Mouse (Mus musculus): ENCODE data around the gene Fam168a. TPM values are rescaled to one million over a fixed set of nuclear protein-coding genes. Genes with fewer than 3 reads are reported as not detected.

Gene Fam168a
- total and polyA plus RNA-seq, 3 experiments: 3.1 to 19.2 TPM; not detected in 1

DNA sequence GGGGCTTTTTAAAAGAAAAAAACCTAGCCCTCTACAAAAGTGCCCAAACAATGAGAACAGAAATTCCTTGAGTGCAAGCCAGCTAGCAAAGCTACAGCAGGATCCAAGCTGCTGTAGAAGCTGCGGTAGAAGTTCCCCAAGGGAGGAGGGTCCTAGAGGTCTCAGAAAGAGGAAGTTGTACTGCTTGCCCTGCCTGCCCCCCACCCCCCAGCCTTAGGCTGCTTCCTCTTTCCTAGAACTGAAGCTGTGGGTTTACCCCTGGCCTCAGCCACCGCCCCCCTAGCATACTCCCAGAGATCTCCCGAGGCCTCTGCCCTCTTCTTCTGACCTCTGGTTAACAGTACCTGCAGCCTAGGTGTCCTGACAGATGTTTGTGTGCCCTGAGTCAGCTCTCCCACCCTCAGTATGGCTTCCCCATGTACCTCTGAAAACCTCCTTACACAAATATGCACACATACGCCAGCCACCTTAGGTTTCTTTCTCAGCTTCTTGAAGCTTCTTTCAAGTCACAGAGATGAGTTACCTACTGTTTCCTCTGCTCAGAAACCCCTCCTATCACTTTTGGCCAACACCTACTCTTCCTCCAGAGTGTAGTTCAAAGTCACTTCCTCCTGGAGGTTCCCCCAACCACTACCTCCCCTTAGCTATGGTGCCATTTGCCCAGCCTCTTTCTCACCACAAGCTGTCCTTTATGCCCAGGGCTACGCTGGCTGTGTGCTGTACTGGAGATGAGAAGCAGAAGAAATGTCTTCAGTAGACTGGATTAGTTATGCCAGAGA is 149.5 kb downstream of the Fam168a start (continued):
- TF ChIP-seq JUND (IDR thresholded peaks at IDR 0.05; ENCODE audit: low read depth, low read length): no peak
- TF ChIP-seq USF1 (IDR thresholded peaks at IDR 0.05; ENCODE audit: low read depth, low read length): no peak
- TF ChIP-seq SIN3A (IDR thresholded peaks at IDR 0.05; ENCODE audit: low read length): no peak; the same call in 1 of the 2 replicates
- TF ChIP-seq GABPA (IDR thresholded peaks at IDR 0.05; ENCODE audit: low read depth, low read length): no peak

DNA sequence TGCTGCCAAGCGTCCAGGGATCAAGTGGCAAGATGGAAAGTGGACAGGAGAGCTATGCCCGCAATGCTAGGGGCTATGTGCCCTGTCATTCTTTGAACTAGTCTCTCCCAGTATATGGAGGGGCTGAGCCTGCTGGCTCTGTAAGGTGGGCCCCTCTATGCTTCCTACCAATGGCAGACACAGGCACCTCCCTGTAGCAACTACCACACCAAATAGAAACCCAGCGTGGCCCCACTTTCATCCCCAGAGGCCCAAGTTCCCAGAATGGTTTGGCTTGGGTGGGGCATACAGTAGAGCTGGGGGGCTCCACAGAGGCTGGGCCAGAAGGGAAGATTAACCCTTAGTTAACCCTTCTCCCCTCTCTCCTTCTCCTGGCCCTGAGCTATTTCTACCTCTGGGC is 154.0 kb downstream of the Fam168a start:
- no peaks in the 10 kb centered on the region for H3K9me3 ChIP-seq (replicated peaks; ENCODE audit: insufficient read depth, low read length)
- no peak overlapping the region for H3K27ac ChIP-seq (ENCODE audit: control insufficient read depth, low read depth, low read length)
- no peak for DNase-seq (ENCODE audit: low read depth, low spot score)
- H3K27me3 ChIP-seq (ENCODE audit: control insufficient read depth in 1 of 2, insufficient read depth in 2 of 2, low read length in 2 of 2): no peaks in the 10 kb centered on the region
- H3K79me2 ChIP-seq (ENCODE audit: control insufficient read depth, insufficient read depth, low read length, poor library complexity): peaks cover 41% of the 10 kb centered on the region
- TF ChIP-seq ZKSCAN1 (IDR thresholded peaks at IDR 0.05; ENCODE audit: low read depth, low read length): no peak
- no peak for TF ChIP-seq TCF12 (IDR thresholded peaks at IDR 0.05; ENCODE audit: low read depth, low read length)
- no peak for TF ChIP-seq MAX (IDR thresholded peaks at IDR 0.05; ENCODE audit: low read length)
- no peak for TF ChIP-seq RAD21 (IDR thresholded peaks at IDR 0.05; ENCODE audit: low read depth, low read length)
- TF ChIP-seq ETS1 (IDR thresholded peaks at IDR 0.05; ENCODE audit: low read depth, low read length): no peak
- TF ChIP-seq CHD2 (IDR thresholded peaks at IDR 0.05; ENCODE audit: low read length): no peak
- TF ChIP-seq USF2 (IDR thresholded peaks at IDR 0.05; ENCODE audit: borderline replicate concordance in 1 of 2, insufficient read depth in 1 of 2, low read depth in 1 of 2, low read length in 2 of 2): no peak
- TF ChIP-seq KAT2A (conservative IDR thresholded peaks at IDR 0.05; ENCODE audit: low read depth, low read length): no peak
- TF ChIP-seq EP300 (IDR thresholded peaks at IDR 0.05; ENCODE audit: low read depth in 1 of 2, low read length in 2 of 2): no peak
- no peak for TF ChIP-seq ZC3H11A (IDR thresholded peaks at IDR 0.05; ENCODE audit: low read depth, low read length)
- no peak for TF ChIP-seq MYB (IDR thresholded peaks at IDR 0.05; ENCODE audit: low read depth, low read length)
- no peak for TF ChIP-seq CHD1 (IDR thresholded peaks at IDR 0.05; ENCODE audit: low read depth, low read length)
- TF ChIP-seq MAZ (IDR thresholded peaks at IDR 0.05; ENCODE audit: low read depth, low read length): no peak
- no peak for TF ChIP-seq MYC (IDR thresholded peaks at IDR 0.05; ENCODE audit: low read depth, low read length)
- no peak for TF ChIP-seq RCOR1 (IDR thresholded peaks at IDR 0.05; ENCODE audit: low read depth, low read length)
- no peak for TF ChIP-seq POLR2A (IDR thresholded peaks at IDR 0.05; ENCODE audit: control insufficient read depth in 1 of 2, insufficient read depth in 1 of 2, low read depth in 1 of 2, low read length in 2 of 2, poor library complexity in 1 of 2)
- no peak overlapping the region for H3K4me3 ChIP-seq (ENCODE audit: control insufficient read depth in 1 of 2, insufficient read depth in 1 of 2, low read depth in 2 of 2, low read length in 2 of 2)
- peaks cover 0 to 40% of the 10 kb centered on the region in 2 experiments; a peak in 2 of 4 replicates for H3K36me3 ChIP-seq (ENCODE audit: control insufficient read depth in 1 of 2, insufficient read depth in 2 of 2, low read length in 2 of 2)
- no peak overlapping the region for H3K9ac ChIP-seq (ENCODE audit: control insufficient read depth, low read depth, low read length, poor library complexity, severe bottlenecking)
- peaks cover 9 to 49% of the 10 kb centered on the region in 2 experiments for H3K4me1 ChIP-seq (ENCODE audit: control insufficient read depth in 1 of 2, insufficient read depth in 2 of 2, low read length in 2 of 2)
